Mouse (Mus musculus) urinary bladder, postnatal 0 days (tissue): ENCODE measurements around the gene Ctrb1. TPM values are rescaled to one million over a fixed set of nuclear protein-coding genes. Genes with fewer than 3 reads are reported as not detected.

Source experiments
- microRNA-seq: library from miRNA; unstranded; fragments of <30 nt; microRNA quantifications from one replicate; pipeline ENCODE4, GENCODE M21; 2016
- polyA plus RNA-seq: library from polyadenylated mRNA; unstranded; fragments of >200 nt; fragmentation: Nextera tagmentation; extraction: Ambion mirVana; gene quantifications from 2 replicates; pipeline ENCODE4 v1.2.1, GENCODE M21; 2015

Ctrb1 gene
- not detected in 2 replicates for polyA plus RNA-seq

DNA sequence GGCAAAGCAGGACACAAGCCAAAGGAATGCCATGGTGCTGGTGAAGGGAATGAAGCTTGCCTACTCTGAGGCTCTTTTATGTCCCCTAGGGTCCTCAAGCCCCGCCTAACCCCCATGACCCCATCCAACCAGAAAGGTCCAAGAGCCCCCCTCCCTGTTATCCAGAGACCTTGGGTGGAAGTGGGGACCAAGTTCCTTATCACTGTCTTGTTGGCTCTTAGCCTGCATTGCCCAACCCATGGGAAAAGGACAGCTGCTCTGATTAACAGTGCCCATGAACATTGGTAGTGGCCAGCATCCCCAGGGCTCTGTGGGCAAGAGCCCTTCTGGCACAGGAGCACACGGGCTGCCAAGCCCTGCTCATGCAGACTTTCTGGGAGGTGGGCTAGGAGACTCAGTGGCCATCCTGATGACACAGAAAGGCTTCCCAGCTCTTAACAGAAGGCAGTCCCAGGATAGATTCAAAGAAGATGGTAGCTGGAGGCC lies at the start of gene Ctrb1:
Ctrb1 (minus strand) TSS at position 51 of the 486 bp plus-strand sequence.

GRCm38 (mm10) chr8:111643264-111644141 lies 47.3 kb downstream of the Ctrb1 start, which contains the start of gene Zfp1:
Gene Zfp1, plus strand, starts transcription at chr8:111643401.

Small RNA genes within 50 kb of the gene (microRNA-seq; reads per million reads assigned to microRNA genes)
- not detected for gene Mir7076

Other genes with a start within 250 kb of the Ctrb1 start
- 2.2 and 2.5 TPM in 2 replicates for gene Wdr59, start 168.9 kb downstream of the Ctrb1 start, polyA plus RNA-seq
- 28.9 and 30.0 TPM in 2 replicates for gene Znrf1, start 154.9 kb downstream of the Ctrb1 start, polyA plus RNA-seq
- gene Ldhd, start 60.6 kb downstream of the Ctrb1 start, polyA plus RNA-seq: 1.1 and 1.4 TPM in 2 replicates
- gene Zfp1, start 47.6 kb downstream of the Ctrb1 start, polyA plus RNA-seq: 8.3 and 9.2 TPM in 2 replicates
- gene Bcar1, start 52.8 kb upstream of the Ctrb1 start, polyA plus RNA-seq: 28.3 and 28.6 TPM in 2 replicates
- gene Cfdp1, start 163.3 kb upstream of the Ctrb1 start, polyA plus RNA-seq: 90.4 and 109 TPM in 2 replicates
- 6.9 and 8.2 TPM in 2 replicates for gene Tmem170, start 185.7 kb upstream of the Ctrb1 start, polyA plus RNA-seq
- 0.81 and 0.82 TPM in 2 replicates for gene Chst5, start 219.4 kb upstream of the Ctrb1 start, polyA plus RNA-seq
- gene Tmem231, start 242.9 kb upstream of the Ctrb1 start, polyA plus RNA-seq: 2.6 and 3.3 TPM in 2 replicates
- 143 and 156 TPM in 2 replicates for gene Gabarapl2, start 249.7 kb upstream of the Ctrb1 start, polyA plus RNA-seq